Mouse (Mus musculus): Measurements from ENCODE around the gene Lrrc7. TPM values are rescaled to one million over a fixed set of nuclear protein-coding genes. Genes with fewer than 3 reads are reported as not detected.
A peak's percentile ranks its signal among the peaks of the same experiment; 100 is the strongest.

Gene Lrrc7
- polyA plus RNA-seq, 1 experiment from 2014 or later: 0.41 TPM

DNA sequence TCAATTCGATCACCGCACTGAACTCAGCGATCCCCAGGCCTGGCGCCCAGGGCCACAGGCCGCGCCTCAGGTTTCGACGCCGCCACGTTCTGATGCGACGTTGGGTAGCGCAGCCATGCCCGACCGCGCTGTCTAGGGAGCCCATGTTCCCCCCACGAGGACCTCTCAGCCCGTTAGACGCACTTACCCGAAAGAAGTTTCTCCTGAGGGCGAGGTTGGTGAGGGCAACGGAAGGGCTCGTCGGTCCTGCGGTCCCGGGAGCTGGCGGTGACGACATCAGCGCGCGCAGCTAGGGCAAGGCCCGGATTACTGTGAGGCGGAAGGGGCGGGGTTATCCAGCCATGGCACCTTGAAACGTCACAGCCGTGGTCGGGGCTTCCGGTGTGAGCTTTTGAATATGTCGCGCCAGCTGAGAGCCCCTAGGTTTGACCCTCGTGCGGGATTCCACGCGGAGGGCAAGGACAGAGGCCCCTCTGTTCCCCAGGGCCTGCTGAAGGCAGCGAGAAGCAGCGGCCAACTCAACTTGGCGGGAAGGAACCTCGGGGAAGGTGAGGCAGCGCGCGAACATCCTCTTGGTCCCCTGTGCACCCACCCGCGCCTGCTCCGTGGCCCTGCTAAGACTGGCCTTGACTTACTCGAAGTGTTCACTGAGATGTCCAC, 525.6 kb downstream of the Lrrc7 start, which contains the start of the genes Srsf11 and Lrrc40:
Srsf11 (minus strand) TSS at position 311 of the 660 bp plus-strand sequence.
Lrrc40 (plus strand) TSS at position 334 of the 660 bp plus-strand sequence.
- no peaks in the 10 kb centered on the region; the same call in 1 of the 2 replicates for H3K4me1 ChIP-seq (replicated peaks; ENCODE audit: control insufficient read depth, insufficient read depth)
- WGBS: under 1% methylated on average over 55 of the region's 55 CpGs
- peak within 1 kb of the TSS; percentile 95 for H3K9ac ChIP-seq (ENCODE audit: low read length)
- peak within 1 kb of the TSS; percentile 94 for H3K27ac ChIP-seq (replicated peaks)
- H3K9me3 ChIP-seq (ENCODE audit: control insufficient read depth, low read length): no peaks in the 10 kb centered on the region
- DNase-seq (ENCODE audit: low spot score) (peak; percentile 97), ATAC-seq (ENCODE audit: low FRiP score, low TSS enrichment) (peak; percentile 97)
- TF ChIP-seq CTCF (IDR thresholded peaks at IDR 0.05; ENCODE audit: low read depth) (no peak), EP300 (optimal IDR thresholded peaks at IDR 0.05) (no peak)
- peak within 1 kb of the TSS; percentile 74 for H3K4me2 ChIP-seq (replicated peaks; ENCODE audit: low read depth)
- no peaks in the 10 kb centered on the region for H3K27me3 ChIP-seq (ENCODE audit: control insufficient read depth, insufficient read depth, low read length)
- no peaks in the 10 kb centered on the region for H3K36me3 ChIP-seq (ENCODE audit: control insufficient read depth, insufficient read depth, low read length)
- peak within 1 kb of the TSS; percentile 83 for H3K4me3 ChIP-seq (ENCODE audit: low read depth, low read length)

DNA sequence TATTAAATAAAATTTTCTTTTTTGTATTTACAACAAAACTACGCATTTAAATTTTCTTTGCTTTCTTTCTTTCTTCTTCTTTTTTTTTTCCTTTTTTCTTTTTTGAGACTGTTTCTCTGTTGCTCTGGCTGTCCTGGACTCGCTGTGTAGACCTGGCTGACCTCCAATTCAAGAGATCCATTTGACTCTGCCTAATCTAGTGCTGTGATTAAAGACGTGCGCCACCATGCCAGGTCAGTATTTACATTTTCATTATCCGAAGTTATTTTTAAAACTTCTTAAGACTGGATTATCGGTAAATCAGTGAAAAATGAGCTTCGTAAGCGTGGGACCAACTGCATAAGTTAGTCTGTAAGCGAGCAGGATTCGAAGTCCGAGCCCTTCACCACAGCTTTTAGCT, 526.2 kb downstream of the Lrrc7 start:
- DNase-seq (ENCODE audit: low spot score) (no peak), ATAC-seq (ENCODE audit: low FRiP score, low TSS enrichment) (no peak)
- 2% methylated on average over 11 of the region's 11 CpGs for WGBS
- Histone ChIP-seq H3K9ac (ENCODE audit: low read length) (peak overlapping the region; percentile 95), H3K4me3 (ENCODE audit: low read depth, low read length) (peak overlapping the region; percentile 83), H3K4me2 (replicated peaks; ENCODE audit: low read depth) (peak overlapping the region; percentile 74), H3K27me3 (ENCODE audit: control insufficient read depth, insufficient read depth, low read length) (no peaks in the 10 kb centered on the region), H3K9me3 (ENCODE audit: control insufficient read depth, low read length) (no peaks in the 10 kb centered on the region), H3K36me3 (ENCODE audit: control insufficient read depth, insufficient read depth, low read length) (no peaks in the 10 kb centered on the region), H3K4me1 (replicated peaks; ENCODE audit: control insufficient read depth, insufficient read depth) (no peaks in the 10 kb centered on the region; the same call in 1 of the 2 replicates), H3K27ac (replicated peaks) (peak overlapping the region; percentile 94)
- no peak for TF ChIP-seq EP300 (optimal IDR thresholded peaks at IDR 0.05)
